Mouse (Mus musculus) liver, postnatal 0 days (tissue): Measurements from ENCODE around the gene Fundc1. TPM values are rescaled to one million over a fixed set of nuclear protein-coding genes. Genes with fewer than 3 reads are reported as not detected.

Experiments used
- ATAC-seq: fragments of 200-750 bp; cut with Nextera tagmentation; 2 replicates; pipeline ENCODE4 v1.8.0; 2017; ENCODE audit warnings: mild to moderate bottlenecking, moderate library complexity
- DNase-seq: peaks from one replicate; pipeline ENCODE4 v3.0.0-alpha.2; 2016
- H3K27ac ChIP-seq: fragments of 300-500 bp; sonication (generic); 2 replicates; pipeline ENCODE4 v1.5.1; 2014; ENCODE audit warnings: antibody characterized with exemption, moderate library complexity, mild to moderate bottlenecking, low read depth
- H3K27me3 ChIP-seq: fragments of 300-500 bp; sonication (generic); 2 replicates; pipeline ENCODE4 v1.6.1; 2014; ENCODE audit warnings: low read length, control low read depth, mixed read lengths; ENCODE audit not compliant: insufficient read depth
- H3K36me3 ChIP-seq: fragments of 300-500 bp; sonication (generic); replicated peaks from 2 replicates; pipeline ENCODE4 v1.6.1; 2014; ENCODE audit warnings: mild to moderate bottlenecking, control low read depth, low read length, moderate library complexity, mixed read lengths; ENCODE audit not compliant: insufficient read depth
- H3K4me1 ChIP-seq: fragments of 300-500 bp; sonication (generic); 2 replicates; pipeline ENCODE4 v1.6.1; 2014; ENCODE audit warnings: antibody characterized with exemption, mild to moderate bottlenecking, control low read depth; ENCODE audit not compliant: insufficient read depth
- H3K4me2 ChIP-seq: fragments of 300-500 bp; sonication (generic); 2 replicates; pipeline ENCODE4 v1.6.1; 2014; ENCODE audit warnings: low read depth, mild to moderate bottlenecking, low read length, moderate library complexity, mixed read lengths
- H3K4me3 ChIP-seq: fragments of 300-500 bp; sonication (generic); 2 replicates; pipeline ENCODE4 v1.5.1; 2014; ENCODE audit warnings: low read depth, low read length
- H3K9ac ChIP-seq: fragments of 300-500 bp; sonication (generic); replicated peaks from 2 replicates; pipeline ENCODE4 v1.6.1; 2014; ENCODE audit warnings: mild to moderate bottlenecking, moderate library complexity
- H3K9me3 ChIP-seq: fragments of 300-500 bp; sonication (generic); 2 replicates; pipeline ENCODE4 v1.6.1; 2016; ENCODE audit warnings: mild to moderate bottlenecking, control low read depth, low read length, mixed read lengths
- CTCF ChIP-seq: sonication (generic); IDR thresholded peaks from 2 replicates; pipeline ENCODE4 v1.5.1; 2016; ENCODE audit warnings: antibody characterized with exemption, low read depth
- EP300 ChIP-seq: IDR thresholded peaks from 2 replicates; pipeline ENCODE4 v1.6.1; 2016; ENCODE audit warnings: antibody characterized with exemption, low read depth, mild to moderate bottlenecking
- WGBS: fragments of 180-500 bp; shearing (Covaris S2); extraction: QIAGEN DNeasy Blood & Tissue Kit; methylation state at CpG from one replicate; pipeline ENCODE4 v1.1.7; 2014; ENCODE audit not compliant: insufficient replicate concordance; 5-methylcytosine and 5-hydroxymethylcytosine counted together
- polyA plus RNA-seq: library from polyadenylated mRNA; unstranded; fragments of >200 nt; fragmentation: Nextera tagmentation; extraction: Ambion mirVana; gene quantifications from 2 replicates; pipeline ENCODE4 v1.2.1, GENCODE M21; 2015

Gene Fundc1
- polyA plus RNA-seq, 1 experiment from 2014 or later = 13.9 TPM

DNA sequence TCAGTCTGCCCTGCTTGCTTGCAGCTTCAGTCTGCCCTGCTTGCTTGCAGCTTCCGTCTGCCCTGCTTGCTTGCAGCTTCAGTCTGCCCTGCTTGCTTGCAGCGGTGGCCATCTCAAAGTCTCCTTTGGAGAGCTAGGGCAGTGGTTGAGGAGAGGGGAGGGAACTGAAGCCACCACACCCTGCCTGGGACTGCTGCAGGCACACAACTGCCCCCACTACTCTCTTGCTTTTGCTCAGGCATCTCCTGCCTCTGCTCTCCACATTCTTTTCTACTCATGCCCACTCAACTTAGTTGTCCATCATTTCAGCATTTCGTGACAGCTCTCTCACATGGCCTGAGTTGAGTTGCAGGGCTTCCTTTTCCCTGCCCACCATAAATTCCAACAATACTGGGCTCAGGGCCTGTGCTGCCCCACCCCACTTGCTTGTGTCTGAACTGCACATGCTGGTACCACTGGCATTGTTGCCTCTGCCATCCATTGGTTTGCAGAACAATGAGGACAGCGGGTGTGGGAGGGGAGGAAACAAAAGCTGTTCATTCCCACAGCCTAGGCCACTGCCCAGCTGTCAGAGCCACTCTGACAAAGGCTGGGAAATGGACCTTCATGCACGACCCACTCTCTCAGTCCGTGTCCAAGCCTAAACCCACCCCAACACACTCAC lies 24.9 kb downstream of the Fundc1 start:
- Histone ChIP-seq H3K27me3 (no peaks in the 10 kb centered on the region), H3K4me3 (no peak overlapping the region), H3K36me3 (no peaks in the 10 kb centered on the region), H3K27ac (no peak overlapping the region), H3K4me2 (no peak overlapping the region), H3K9me3 (no peaks in the 10 kb centered on the region), H3K9ac (no peak overlapping the region), H3K4me1 (no peaks in the 10 kb centered on the region)
- 33% methylated on average over 6 of the region's 6 CpGs for WGBS
- no peak for DNase-seq
- TF ChIP-seq CTCF = no peak
- no peak for TF ChIP-seq EP300
- no peak for ATAC-seq

DNA sequence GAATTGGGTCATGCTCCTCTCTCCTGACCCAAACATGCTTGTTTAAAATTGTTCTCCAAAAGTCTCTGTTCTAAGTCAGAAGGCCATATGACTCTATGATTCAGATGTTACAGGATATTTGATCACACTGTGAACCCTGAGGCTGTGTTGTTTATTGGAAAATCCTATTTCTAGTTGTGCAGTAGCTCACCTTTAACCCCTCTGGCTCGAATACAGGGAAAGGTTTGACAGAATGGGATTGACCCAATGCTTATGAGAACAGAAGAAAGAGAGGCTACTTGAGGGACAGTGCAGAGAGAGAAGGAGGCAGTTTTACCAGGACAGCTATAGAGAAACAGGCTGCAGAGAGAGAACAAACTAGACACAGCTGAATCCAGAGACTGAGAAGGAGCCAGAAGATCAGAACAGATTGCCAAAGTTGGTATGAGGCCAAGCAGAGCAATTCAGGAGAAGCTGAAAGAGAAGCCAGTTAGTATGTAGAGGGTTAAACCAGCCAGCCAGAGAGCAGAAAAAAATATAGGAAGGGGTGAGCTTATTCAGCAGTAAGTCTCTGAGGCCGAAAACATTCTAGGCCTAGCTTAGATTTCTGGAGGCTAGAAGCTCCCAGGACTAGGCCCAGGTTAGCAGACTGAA lies 27.1 kb downstream of the Fundc1 start:
- DNase-seq (no peak), ATAC-seq (peak; percentile 76)
- TF ChIP-seq CTCF (no peak), EP300 (no peak)
- Histone ChIP-seq H3K36me3 (no peaks in the 10 kb centered on the region), H3K4me1 (no peaks in the 10 kb centered on the region), H3K27me3 (no peaks in the 10 kb centered on the region), H3K9me3 (no peaks in the 10 kb centered on the region), H3K4me2 (no peak overlapping the region), H3K27ac (no peak overlapping the region), H3K9ac (no peak overlapping the region), H3K4me3 (no peak overlapping the region)
- WGBS = 40% methylated on average over 2 of the region's 2 CpGs

DNA sequence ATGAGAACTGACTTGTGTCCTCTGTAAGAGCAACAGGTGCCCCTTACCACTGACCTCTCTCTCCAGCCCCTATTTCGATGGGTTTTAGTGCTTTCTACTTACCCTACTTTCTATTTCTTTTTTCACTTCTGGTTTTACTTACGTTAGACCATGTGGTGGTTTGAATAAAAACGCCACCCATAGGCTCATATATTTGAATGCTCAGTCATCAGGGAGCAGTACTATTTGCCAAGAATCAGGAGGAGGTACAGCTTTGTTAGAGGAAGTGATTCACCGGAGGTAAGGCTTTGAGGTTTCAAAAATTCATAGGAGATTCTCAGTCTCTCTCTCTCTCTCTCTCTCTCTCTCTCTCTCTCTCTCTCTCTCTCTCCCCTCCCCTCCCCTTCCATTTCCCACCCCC lies 34.4 kb downstream of the Fundc1 start:
- Histone ChIP-seq H3K9me3 (no peaks in the 10 kb centered on the region), H3K9ac (no peak overlapping the region), H3K4me3 (no peak overlapping the region), H3K27me3 (no peaks in the 10 kb centered on the region), H3K4me1 (no peaks in the 10 kb centered on the region), H3K4me2 (no peak overlapping the region), H3K36me3 (no peaks in the 10 kb centered on the region), H3K27ac (no peak overlapping the region)
- TF ChIP-seq EP300 (no peak), CTCF (no peak)
- ATAC-seq (no peak), DNase-seq (no peak)
- 63% methylated on average over 4 of the region's 4 CpGs for WGBS

DNA sequence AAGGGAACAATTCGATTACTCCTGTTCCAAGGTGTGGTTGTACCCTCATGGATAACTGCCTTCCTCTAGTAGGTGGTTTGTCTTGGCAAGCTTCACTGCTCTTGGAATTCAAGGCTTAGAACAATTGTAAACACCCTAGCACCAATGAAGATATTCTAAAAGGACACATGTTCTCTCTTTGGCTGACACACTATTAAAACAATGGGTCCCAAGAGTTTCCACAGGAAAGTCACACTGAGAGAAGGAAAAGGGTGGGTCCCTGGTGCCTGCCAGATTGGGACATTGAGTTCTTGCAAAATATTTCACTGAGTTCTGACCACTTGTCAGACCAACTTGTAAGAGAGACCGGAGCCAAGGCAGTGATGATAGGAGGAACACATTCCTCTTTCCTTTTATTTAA lies 45.1 kb downstream of the Fundc1 start:
- no peaks in the 10 kb centered on the region for H3K9me3 ChIP-seq
- no peaks in the 10 kb centered on the region for H3K36me3 ChIP-seq
- TF ChIP-seq CTCF = no peak
- TF ChIP-seq EP300 = no peak
- H3K27ac ChIP-seq = no peak overlapping the region
- H3K27me3 ChIP-seq = no peaks in the 10 kb centered on the region
- no peak overlapping the region for H3K4me2 ChIP-seq
- H3K9ac ChIP-seq = no peak overlapping the region
- H3K4me1 ChIP-seq = no peaks in the 10 kb centered on the region
- H3K4me3 ChIP-seq = no peak overlapping the region
- DNase-seq = no peak
- 77% methylated on average over 2 of the region's 2 CpGs for WGBS
- no peak for ATAC-seq

DNA sequence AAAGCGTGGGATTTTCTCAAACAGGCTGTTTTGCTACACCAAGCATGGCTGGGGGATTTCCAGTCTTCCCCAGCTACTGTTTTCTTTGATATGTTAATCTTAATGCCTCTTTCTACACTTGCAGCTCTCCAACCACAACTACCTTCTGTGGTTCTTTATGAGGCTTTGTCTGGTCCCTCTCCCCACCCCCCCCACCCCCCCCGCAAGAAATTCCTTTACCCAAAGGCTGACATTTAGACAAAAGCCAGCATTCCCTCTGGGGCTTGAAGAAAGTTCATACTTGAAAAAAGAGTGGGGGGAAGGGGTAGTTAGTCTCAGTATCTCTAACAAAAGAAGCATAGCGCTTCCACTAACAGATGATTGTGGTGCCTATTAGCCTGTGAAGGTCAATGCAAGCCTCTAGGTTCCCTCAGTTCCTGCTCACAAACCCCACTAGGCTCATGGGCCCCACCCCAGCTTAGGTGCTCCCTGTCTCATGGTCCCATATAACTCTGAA lies 50.9 kb downstream of the Fundc1 start:
- 39% methylated on average over 3 of the region's 3 CpGs for WGBS
- Histone ChIP-seq H3K4me3 (no peak overlapping the region), H3K9ac (no peak overlapping the region), H3K27ac (no peak overlapping the region), H3K4me1 (no peaks in the 10 kb centered on the region), H3K36me3 (no peaks in the 10 kb centered on the region), H3K27me3 (no peaks in the 10 kb centered on the region), H3K4me2 (no peak overlapping the region), H3K9me3 (no peaks in the 10 kb centered on the region)
- ATAC-seq (no peak), DNase-seq (no peak)
- TF ChIP-seq CTCF (no peak), EP300 (no peak)

DNA sequence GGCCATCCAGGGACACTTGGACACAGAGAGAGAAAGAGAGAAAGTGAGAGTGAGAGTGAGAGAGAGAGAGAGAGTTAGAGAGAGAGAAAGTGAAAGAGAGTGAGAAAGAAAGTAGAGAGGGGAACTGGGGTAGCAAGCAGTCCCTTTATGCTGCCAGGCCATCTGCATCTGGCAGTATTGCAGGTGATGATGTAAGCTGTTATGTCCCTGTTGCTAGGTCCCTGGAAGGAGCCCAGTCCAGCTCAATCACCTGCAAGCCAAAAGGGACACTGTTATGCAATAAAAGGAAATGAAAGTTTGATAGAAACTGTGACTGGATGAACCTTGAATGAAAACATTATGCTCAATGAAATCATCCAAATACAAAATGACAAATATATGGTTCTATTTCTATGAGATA lies 52.0 kb downstream of the Fundc1 start:
- Histone ChIP-seq H3K4me3 (no peak overlapping the region), H3K27me3 (no peaks in the 10 kb centered on the region), H3K4me1 (no peaks in the 10 kb centered on the region), H3K9me3 (no peaks in the 10 kb centered on the region), H3K36me3 (no peaks in the 10 kb centered on the region), H3K4me2 (no peak overlapping the region), H3K9ac (no peak overlapping the region), H3K27ac (no peak overlapping the region)
- no peak for TF ChIP-seq EP300
- no peak for TF ChIP-seq CTCF
- DNase-seq (peak; percentile 14), ATAC-seq (peak; percentile 73)
